8 mouse cellular contexts compared by ENCODE assay signal in genomic region chr17:65612391-65613141, GRCm38 (mm10). TPM values are rescaled to one million over a fixed set of nuclear protein-coding genes. Genes with fewer than 3 reads are reported as not detected.
DNase-seq lines count a peak whose midpoint lies in the region; ATAC-seq and TF ChIP-seq lines count a peak whose summit lies in the region.

No protein-coding gene starts in this region.

- no peak for TF ChIP-seq CTCF in cortical plate, adult 2 months (IDR thresholded peaks at IDR 0.05; ENCODE audit: extremely low read depth, insufficient read depth, low read length)

- H3K36me3 ChIP-seq in intestine, embryonic 15.5 days = no peaks in the 10 kb centered on the region
- H3K36me3 ChIP-seq in limb, embryonic 12.5 days = no peaks in the 10 kb centered on the region
- no peaks in the 10 kb centered on the region for H3K36me3 ChIP-seq in midbrain, embryonic 16.5 days (ENCODE audit: control insufficient read depth, insufficient read depth, low read length)
- H3K36me3 ChIP-seq in splenic B cell, adult 2 months (ENCODE audit: control insufficient read depth, insufficient read depth, low read length, poor library complexity, severe bottlenecking) = no peaks in the 10 kb centered on the region

- peak overlapping the region; percentile 72 for H3K4me3 ChIP-seq in cortical plate, adult 2 months (ENCODE audit: insufficient read depth, low read length)
- H3K4me3 ChIP-seq in intestine, embryonic 15.5 days (replicated peaks) = peak overlapping the region; percentile 97
- H3K4me3 ChIP-seq in limb, embryonic 12.5 days (replicated peaks) = peak overlapping the region; percentile 98
- peak overlapping the region; percentile 91 for H3K4me3 ChIP-seq in midbrain, embryonic 16.5 days (ENCODE audit: low read depth, low read length)

- peaks cover 13% of the 10 kb centered on the region for H3K4me1 ChIP-seq in cortical plate, adult 2 months (ENCODE audit: control insufficient read depth, insufficient read depth, low read length)
- peaks cover 14% of the 10 kb centered on the region for H3K4me1 ChIP-seq in intestine, embryonic 15.5 days (replicated peaks)
- peaks cover 36% of the 10 kb centered on the region for H3K4me1 ChIP-seq in limb, embryonic 12.5 days (replicated peaks)
- H3K4me1 ChIP-seq in midbrain, embryonic 16.5 days (ENCODE audit: control insufficient read depth, insufficient read depth, low read length) = peaks cover 30% of the 10 kb centered on the region

- peak overlapping the region; percentile 100 for H3K9ac ChIP-seq in intestine, embryonic 15.5 days
- peak overlapping the region; percentile 97 for H3K9ac ChIP-seq in limb, embryonic 12.5 days (replicated peaks)
- peak overlapping the region; percentile 98 for H3K9ac ChIP-seq in midbrain, embryonic 16.5 days (ENCODE audit: low read depth, low read length)

- no peak for TF ChIP-seq POLR2A in cortical plate, adult 2 months (IDR thresholded peaks at IDR 0.05; ENCODE audit: extremely low read depth, insufficient read depth, low read length)

- no peaks in the 10 kb centered on the region for H3K9me3 ChIP-seq in intestine, embryonic 15.5 days
- no peaks in the 10 kb centered on the region for H3K9me3 ChIP-seq in limb, embryonic 12.5 days
- H3K9me3 ChIP-seq in midbrain, embryonic 16.5 days (replicated peaks; ENCODE audit: control insufficient read depth, low read length, poor library complexity, severe bottlenecking) = no peaks in the 10 kb centered on the region

- peak overlapping the region; percentile 68 for H3K4me2 ChIP-seq in intestine, embryonic 15.5 days (replicated peaks)
- peak overlapping the region; percentile 64 for H3K4me2 ChIP-seq in limb, embryonic 12.5 days
- H3K4me2 ChIP-seq in midbrain, embryonic 16.5 days (ENCODE audit: low read length) = peak overlapping the region; percentile 78

- H3K27ac ChIP-seq in cortical plate, adult 2 months (ENCODE audit: insufficient read depth, low read length) = peak overlapping the region; percentile 98
- peak overlapping the region; percentile 99 for H3K27ac ChIP-seq in intestine, embryonic 15.5 days
- peak overlapping the region; percentile 99 for H3K27ac ChIP-seq in limb, embryonic 12.5 days
- peak overlapping the region; percentile 99 for H3K27ac ChIP-seq in midbrain, embryonic 16.5 days (ENCODE audit: low read length)

- DNase-seq in adrenal gland, adult (ENCODE audit: inconsistent age in 2 of 2, low spot score in 1 of 2) = peak; percentile 73 to 88
- no peak for DNase-seq in adrenal gland, postnatal 4 days (ENCODE audit: low spot score in 2 of 2)
- DNase-seq in gastrocnemius, postnatal 25 days = peak; percentile 50
- peak; percentile 49 for DNase-seq in splenic B cell, adult 2 months (ENCODE audit: low read depth, low spot score)

- H3K27me3 ChIP-seq in intestine, embryonic 15.5 days (replicated peaks) = no peaks in the 10 kb centered on the region
- H3K27me3 ChIP-seq in limb, embryonic 12.5 days = no peaks in the 10 kb centered on the region
- no peaks in the 10 kb centered on the region for H3K27me3 ChIP-seq in midbrain, embryonic 16.5 days (ENCODE audit: control insufficient read depth, insufficient read depth, low read depth, low read length)
- no peaks in the 10 kb centered on the region for H3K27me3 ChIP-seq in splenic B cell, adult 2 months (ENCODE audit: control insufficient read depth, insufficient read depth, low read length, poor library complexity, severe bottlenecking)

- ATAC-seq in intestine, embryonic 15.5 days = peak; percentile 39
- peak; percentile 45 for ATAC-seq in limb, embryonic 12.5 days (ENCODE audit: insufficient number of reproducible peaks, insufficient read depth, low FRiP score, low TSS enrichment, low read depth)
- ATAC-seq in midbrain, embryonic 16.5 days = peak; percentile 55

- WGBS in intestine, embryonic 15.5 days = under 1% methylated on average over 54 of the region's 91 CpGs
- WGBS in limb, embryonic 12.5 days = under 1% methylated on average over 68 of the region's 91 CpGs
- under 1% methylated on average over 70 of the region's 91 CpGs for whole genome bisulfite sequencing in midbrain, embryonic 16.5 days

RNA-seq across cellular contexts. Expression of gene Vapa, which starts 0.8 kb away (rescaled TPM):
- total RNA-seq in adrenal gland, postnatal 4 days (2021) = 100 to 1,000 TPM; 141 to 143 TPM
- 84.1 and 87.5 TPM in 2 replicates for polyA plus RNA-seq in cortical plate, adult 2 months (2012; rRNA removed)
- 100 to 1,000 TPM; 121 to 125 TPM for total RNA-seq in gastrocnemius, postnatal 25 days (2021)
- 206 and 240 TPM in 2 replicates for polyA plus RNA-seq in intestine, embryonic 15.5 days (2015; fragmentation: Nextera tagmentation; extraction: Ambion mirVana)
- 201 and 202 TPM in 2 replicates for polyA plus RNA-seq in limb, embryonic 12.5 days (2016; fragmentation: Nextera tagmentation; extraction: Ambion mirVana)
- 275 and 287 TPM in 2 replicates for polyA plus RNA-seq in midbrain, embryonic 16.5 days (2015; fragmentation: Nextera tagmentation; extraction: Ambion mirVana)

RNA-seq across cellular contexts. Expression of gene Txndc2, which starts 29.4 kb away (rescaled TPM):
- total RNA-seq in adrenal gland, postnatal 4 days (2021) = 10 to 100 TPM; 23.7 to 24.4 TPM
- 0.15 TPM in 1 of 2 replicates, not detected in the other for polyA plus RNA-seq in cortical plate, adult 2 months (2012; rRNA removed)
- total RNA-seq in gastrocnemius, postnatal 25 days (2021) = not detected
- polyA plus RNA-seq in intestine, embryonic 15.5 days (2015; fragmentation: Nextera tagmentation; extraction: Ambion mirVana) = not detected in 2 replicates
- 0.15 TPM in 1 of 2 replicates, not detected in the other for polyA plus RNA-seq in limb, embryonic 12.5 days (2016; fragmentation: Nextera tagmentation; extraction: Ambion mirVana)
- polyA plus RNA-seq in midbrain, embryonic 16.5 days (2015; fragmentation: Nextera tagmentation; extraction: Ambion mirVana) = not detected in 2 replicates

Comparison
In these comparisons a context has a peak if more than half of its experiments do, and no peak if none do; other contexts are left out.
1. DNase-seq: peak in adrenal gland, adult (2 of 2), gastrocnemius, postnatal 25 days (single experiment) and splenic B cell, adult 2 months (single experiment); none in adrenal gland, postnatal 4 days (0 of 2).
2. Peak in every context shown above with its lines, with median percentiles within 50 percentile points of each other: H3K27ac ChIP-seq, H3K4me3 ChIP-seq, ATAC-seq, H3K4me2 ChIP-seq and H3K9ac ChIP-seq.